9 mouse cellular contexts compared by ENCODE assay signal in the genomic region with DNA sequence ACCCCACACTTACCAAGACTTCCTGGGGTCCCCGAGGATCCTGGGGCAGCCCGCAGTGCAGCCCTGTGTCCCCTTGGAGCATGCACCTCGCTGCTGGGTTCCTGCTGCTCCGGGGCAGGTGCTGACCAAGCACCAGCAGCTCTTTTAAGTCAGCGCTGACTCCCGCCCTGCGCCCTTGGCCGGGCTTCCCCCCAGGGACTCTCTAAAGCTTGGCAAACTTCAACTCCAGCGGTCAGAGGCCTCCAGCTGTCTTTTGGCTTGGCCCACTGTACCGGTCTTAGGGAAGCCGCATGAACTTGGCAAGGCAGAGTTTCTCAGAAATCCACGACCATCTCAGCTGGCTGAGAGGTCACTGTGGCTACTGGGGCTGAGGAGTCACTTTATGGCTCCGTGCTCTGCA. TPM values are rescaled to one million over a fixed set of nuclear protein-coding genes. Genes with fewer than 3 reads are reported as not detected.
DNase-seq lines count a peak whose midpoint lies in the region; ATAC-seq lines count a peak whose summit lies in the region.
"Had no signal": no experiment of that assay in that cellular context is flagged by ENCODE, and none has a peak within 500 bp of the region (broad histone marks: within the 10 kb centered on the region; RNA-seq: fewer than 3 reads in every experiment).

A gene (minus strand): TSS at position 111 of the 400 bp plus-strand sequence.

- WGBS in kidney, embryonic 14.5 days: 10% methylated on average over 13 of the region's 13 CpGs
- WGBS in heart, embryonic 12.5 days: 11% methylated on average over 13 of the region's 13 CpGs
- WGBS in stomach, embryonic 14.5 days: 13% methylated on average over 13 of the region's 13 CpGs

- no peak within 1 kb of the TSS for H3K27ac ChIP-seq in kidney, embryonic 14.5 days (ENCODE audit: low read depth, low read length)
- H3K27ac ChIP-seq in heart, embryonic 12.5 days (ENCODE audit: poor library complexity, severe bottlenecking): no peak within 1 kb of the TSS
- H3K27ac ChIP-seq in stomach, embryonic 14.5 days (ENCODE audit: low read length): no peak within 1 kb of the TSS
- H3K27ac ChIP-seq: liver, embryonic 15.5 days had no signal

- H3K4me3 ChIP-seq in kidney, embryonic 14.5 days (ENCODE audit: low read length): no peak within 1 kb of the TSS
- H3K4me3 ChIP-seq in heart, embryonic 12.5 days: no peak within 1 kb of the TSS
- no peak within 1 kb of the TSS for H3K4me3 ChIP-seq in stomach, embryonic 14.5 days (ENCODE audit: low read depth, low read length)
- H3K4me3 ChIP-seq: liver, embryonic 15.5 days had no signal

- H3K27me3 ChIP-seq in kidney, embryonic 14.5 days (ENCODE audit: control insufficient read depth, insufficient read depth, low read length): no peaks in the 10 kb centered on the region
- H3K27me3 ChIP-seq in heart, embryonic 12.5 days (replicated peaks): 0 out of 2 replicates have a peak, but pooled peaks cover 4% of the 10 kb centered on the region
- no peaks in the 10 kb centered on the region for H3K27me3 ChIP-seq in stomach, embryonic 14.5 days (ENCODE audit: control insufficient read depth, insufficient read depth, low read length)

- no peaks in the 10 kb centered on the region for H3K9me3 ChIP-seq in kidney, embryonic 14.5 days (ENCODE audit: control insufficient read depth, low read length)
- no peaks in the 10 kb centered on the region for H3K9me3 ChIP-seq in heart, embryonic 12.5 days (replicated peaks)
- no peaks in the 10 kb centered on the region for H3K9me3 ChIP-seq in stomach, embryonic 14.5 days (ENCODE audit: control insufficient read depth, low read depth, low read length)
- H3K9me3 ChIP-seq: liver, embryonic 15.5 days had no signal

- H3K36me3 ChIP-seq in kidney, embryonic 14.5 days (ENCODE audit: control insufficient read depth, insufficient read depth, low read length): no peaks in the 10 kb centered on the region
- no peaks in the 10 kb centered on the region for H3K36me3 ChIP-seq in heart, embryonic 12.5 days
- no peaks in the 10 kb centered on the region for H3K36me3 ChIP-seq in stomach, embryonic 14.5 days (ENCODE audit: control insufficient read depth, insufficient read depth, low read length)
- H3K36me3 ChIP-seq: liver, embryonic 15.5 days had no signal

- no peak within 1 kb of the TSS; the same call in 1 of the 2 replicates for H3K4me2 ChIP-seq in kidney, embryonic 14.5 days (replicated peaks; ENCODE audit: low read depth, low read length)
- H3K4me2 ChIP-seq in heart, embryonic 12.5 days: peak within 1 kb of the TSS; percentile 17; the same call in 1 of the 2 replicates
- peak within 1 kb of the TSS; percentile 29 for H3K4me2 ChIP-seq in stomach, embryonic 14.5 days (replicated peaks; ENCODE audit: low read depth, low read length)
- H3K4me2 ChIP-seq: liver, embryonic 15.5 days had no signal

- ATAC-seq in kidney, embryonic 14.5 days (ENCODE audit: low FRiP score, low TSS enrichment): no peak
- ATAC-seq in heart, embryonic 12.5 days (ENCODE audit: insufficient number of reproducible peaks, low FRiP score): no peak
- ATAC-seq in stomach, embryonic 14.5 days (ENCODE audit: insufficient number of reproducible peaks, insufficient read depth, low FRiP score, low read depth): no peak
- ATAC-seq in erythroblast, adult 5-6 weeks (replicated peaks; ENCODE audit: low FRiP score, poor library complexity, severe bottlenecking): no peak

- peaks cover 3% of the 10 kb centered on the region; the same call in 1 of the 2 replicates for H3K4me1 ChIP-seq in kidney, embryonic 14.5 days (ENCODE audit: control insufficient read depth, insufficient read depth, low read length)
- peaks cover 7% of the 10 kb centered on the region; the same call in 1 of the 2 replicates for H3K4me1 ChIP-seq in heart, embryonic 12.5 days (replicated peaks)
- H3K4me1 ChIP-seq in stomach, embryonic 14.5 days (ENCODE audit: control insufficient read depth, insufficient read depth, low read length): peaks cover 15% of the 10 kb centered on the region

- peak; percentile 50 for DNase-seq in kidney, adult 11 months
- DNase-seq in kidney, postnatal 4 days: peak; percentile 46 to 60
- no peak for DNase-seq in neural tube, embryonic 10.5 days (ENCODE audit: extremely low spot score, low spot score)
- no peak for DNase-seq in layer of hippocampus, adult 8-10 months (ENCODE audit: low spot score in 2 of 2)

- H3K9ac ChIP-seq in kidney, embryonic 14.5 days (ENCODE audit: low read depth, low read length): no peak within 1 kb of the TSS
- no peak within 1 kb of the TSS for H3K9ac ChIP-seq in heart, embryonic 12.5 days
- H3K9ac ChIP-seq in stomach, embryonic 14.5 days (replicated peaks; ENCODE audit: low read depth, low read length): no peak within 1 kb of the TSS; the same call in 1 of the 2 replicates
- H3K9ac ChIP-seq: liver, embryonic 15.5 days had no signal

RNA-seq across cellular contexts. Expression of the gene that starts here (rescaled TPM):
- polyA plus RNA-seq in kidney, embryonic 14.5 days (2014; fragmentation: Nextera tagmentation; extraction: Ambion mirVana): 0.07 and 0.20 TPM in 2 replicates
- 0.01 and 0.08 TPM in 2 replicates for polyA plus RNA-seq in heart, embryonic 12.5 days (2016; fragmentation: Nextera tagmentation; extraction: Ambion mirVana)
- polyA plus RNA-seq in stomach, embryonic 14.5 days (2014; fragmentation: Nextera tagmentation; extraction: Ambion mirVana): 0.95 and 1.1 TPM in 2 replicates
- not detected in 2 replicates for total RNA-seq in erythroblast, adult 5-6 weeks (2015; ENCODE audit: low replicate concordance)
- total RNA-seq in erythroblast, adult 5-6 weeks (2017; ENCODE audit: low replicate concordance): not detected in 2 replicates
- total RNA-seq in layer of hippocampus, adult 8-10 months (2022): 1 to 10 TPM; 1.1 to 1.7 (median 1.5) TPM
- polyA plus RNA-seq: liver, embryonic 15.5 days had no signal

Comparison
In these comparisons a context has a peak if more than half of its experiments do, and no peak if none do; other contexts are left out.
1. DNase-seq: peak in kidney, adult 11 months (single experiment) and kidney, postnatal 4 days (2 of 2); none in neural tube, embryonic 10.5 days (single experiment) and layer of hippocampus, adult 8-10 months (0 of 2).